Mouse (Mus musculus) lung, postnatal 0 days (tissue): ENCODE data around the gene Itpr1. TPM values are rescaled to one million over a fixed set of nuclear protein-coding genes. Genes with fewer than 3 reads are reported as not detected.

Experiments
- ATAC-seq: fragments of 200-750 bp; cut with Nextera tagmentation; 2 replicates; pipeline ENCODE4 v1.8.0; 2017; ENCODE audit warnings: moderate library complexity
- DNase-seq: peaks from one replicate; pipeline ENCODE4 v3.0.0-alpha.2; 2016; ENCODE audit warnings: low spot score
- H3K27ac ChIP-seq: fragments of 300-500 bp; sonication (generic); 2 replicates; pipeline ENCODE4 v1.5.1; 2014; ENCODE audit warnings: antibody characterized with exemption, mild to moderate bottlenecking, low read length, mixed read lengths
- H3K27me3 ChIP-seq: fragments of 300-500 bp; sonication (generic); replicated peaks from 2 replicates; pipeline ENCODE4 v1.6.1; 2014; ENCODE audit warnings: low read length, mixed read lengths; ENCODE audit not compliant: insufficient read depth
- H3K36me3 ChIP-seq: fragments of 300-500 bp; sonication (generic); 2 replicates; pipeline ENCODE4 v1.6.1; 2014; ENCODE audit warnings: low read length, mixed read lengths; ENCODE audit not compliant: insufficient read depth
- H3K4me1 ChIP-seq: fragments of 300-500 bp; sonication (generic); 2 replicates; pipeline ENCODE4 v1.6.1; 2014; ENCODE audit warnings: antibody characterized with exemption, low read depth, low read length, mixed read lengths; ENCODE audit not compliant: insufficient read depth
- H3K4me2 ChIP-seq: fragments of 300-500 bp; sonication (generic); replicated peaks from 2 replicates; pipeline ENCODE4 v1.6.1; 2014; ENCODE audit warnings: low read depth, mild to moderate bottlenecking, low read length, moderate library complexity, mixed read lengths
- H3K4me3 ChIP-seq: fragments of 300-500 bp; sonication (generic); 2 replicates; pipeline ENCODE4 v1.5.1; 2014; ENCODE audit warnings: low read depth, low read length
- H3K9ac ChIP-seq: fragments of 300-500 bp; sonication (generic); replicated peaks from 2 replicates; pipeline ENCODE4 v1.6.1; 2014; ENCODE audit warnings: low read depth, mild to moderate bottlenecking
- H3K9me3 ChIP-seq: fragments of 300-500 bp; sonication (generic); 2 replicates; pipeline ENCODE4 v1.6.1; 2016; ENCODE audit warnings: low read length, mixed read lengths
- CTCF ChIP-seq: IDR thresholded peaks from 2 replicates; pipeline ENCODE4 v1.5.1; 2016; ENCODE audit warnings: antibody characterized with exemption, mild to moderate bottlenecking
- EP300 ChIP-seq: IDR thresholded peaks from 2 replicates; pipeline ENCODE4 v1.6.1; 2016; ENCODE audit warnings: antibody characterized with exemption, mild to moderate bottlenecking, control low read depth
- WGBS: fragments of 180-500 bp; shearing (Covaris S2); extraction: QIAGEN DNeasy Blood & Tissue Kit; methylation state at CpG from one replicate; pipeline ENCODE4 v1.1.7; 2014; 5-methylcytosine and 5-hydroxymethylcytosine counted together
- polyA plus RNA-seq: library from polyadenylated mRNA; unstranded; fragments of >200 nt; fragmentation: Nextera tagmentation; extraction: Ambion mirVana; gene quantifications from 2 replicates; pipeline ENCODE4 v1.2.1, GENCODE M21; 2015

Gene Itpr1
- polyA plus RNA-seq, 1 experiment from 2014 or later = 9.2 TPM

- H3K9ac ChIP-seq = no peak overlapping the region
- no peak overlapping the region for H3K27ac ChIP-seq
- DNase-seq = no peak
- no peaks in the 10 kb centered on the region for H3K36me3 ChIP-seq
- no peak overlapping the region for H3K4me2 ChIP-seq
- peaks cover 8% of the 10 kb centered on the region; the same call in 1 of the 2 replicates for H3K4me1 ChIP-seq
- 90% methylated on average over 3 of the region's 3 CpGs for WGBS
- no peaks in the 10 kb centered on the region for H3K27me3 ChIP-seq
- no peak for TF ChIP-seq EP300
- no peak for TF ChIP-seq CTCF
- H3K4me3 ChIP-seq = no peak overlapping the region
- no peaks in the 10 kb centered on the region for H3K9me3 ChIP-seq
- no peak for ATAC-seq
Observed at GRCm38 (mm10) chr6:108529150-108529549, 316.3 kb downstream of the Itpr1 start.

GRCm38 (mm10) chr6:108530781-108531323 is 318.0 kb downstream of the Itpr1 start:
- H3K4me2 ChIP-seq = no peak overlapping the region
- ATAC-seq (no peak), DNase-seq (no peak)
- no peak overlapping the region for H3K4me3 ChIP-seq
- H3K27ac ChIP-seq = no peak overlapping the region
- H3K9ac ChIP-seq = no peak overlapping the region
- H3K9me3 ChIP-seq = no peaks in the 10 kb centered on the region
- H3K27me3 ChIP-seq = no peaks in the 10 kb centered on the region
- no peaks in the 10 kb centered on the region for H3K36me3 ChIP-seq
- H3K4me1 ChIP-seq = peaks cover 8% of the 10 kb centered on the region; the same call in 1 of the 2 replicates
- 41% methylated on average over 6 of the region's 6 CpGs for WGBS
- no peak for TF ChIP-seq EP300
- no peak for TF ChIP-seq CTCF

- H3K9me3 ChIP-seq = no peaks in the 10 kb centered on the region
- DNase-seq = peak; percentile 66
- no peaks in the 10 kb centered on the region for H3K27me3 ChIP-seq
- peak; percentile 27 for ATAC-seq
- H3K27ac ChIP-seq = peak overlapping the region; percentile 64
- H3K9ac ChIP-seq = no peak overlapping the region
- no peak overlapping the region for H3K4me3 ChIP-seq
- peaks cover 8% of the 10 kb centered on the region; the same call in 1 of the 2 replicates for H3K4me1 ChIP-seq
- WGBS = 27% methylated on average over 12 of the region's 12 CpGs
- no peak overlapping the region for H3K4me2 ChIP-seq
- TF ChIP-seq EP300 (peak; percentile 41), CTCF (0 out of 2 replicates have a peak, but pooled peaks have one; percentile 9)
- no peaks in the 10 kb centered on the region for H3K36me3 ChIP-seq
Observed at GRCm38 (mm10) chr6:108531324-108532311, 318.7 kb downstream of the Itpr1 start.

- ATAC-seq = no peak
- DNase-seq = peak; percentile 46
- no peak for TF ChIP-seq CTCF
- TF ChIP-seq EP300 = no peak
Observed at GRCm38 (mm10) chr6:108532486-108533179, 319.7 kb downstream of the Itpr1 start.

GRCm38 (mm10) chr6:108534139-108534538 is 321.2 kb downstream of the Itpr1 start:
- H3K4me3 ChIP-seq = no peak overlapping the region
- no peaks in the 10 kb centered on the region for H3K36me3 ChIP-seq
- H3K27ac ChIP-seq = no peak overlapping the region
- ATAC-seq (no peak), DNase-seq (no peak)
- H3K27me3 ChIP-seq = no peaks in the 10 kb centered on the region
- WGBS = 86% methylated on average over 5 of the region's 5 CpGs
- H3K4me1 ChIP-seq = peaks cover 8% of the 10 kb centered on the region; the same call in 1 of the 2 replicates
- no peak overlapping the region for H3K4me2 ChIP-seq
- H3K9ac ChIP-seq = no peak overlapping the region
- H3K9me3 ChIP-seq = no peaks in the 10 kb centered on the region
- TF ChIP-seq EP300 = no peak
- TF ChIP-seq CTCF = no peak

More at GRCm38 (mm10) chr6:108532486-108533179, 319.7 kb downstream of the Itpr1 start:
- H3K4me1 ChIP-seq = peaks cover 8% of the 10 kb centered on the region; the same call in 1 of the 2 replicates
- H3K4me3 ChIP-seq = no peak overlapping the region
- H3K4me2 ChIP-seq = no peak overlapping the region
- H3K27ac ChIP-seq = peak overlapping the region; percentile 64; the same call in 1 of the 2 replicates
- H3K36me3 ChIP-seq = no peaks in the 10 kb centered on the region
- H3K27me3 ChIP-seq = no peaks in the 10 kb centered on the region
- no peaks in the 10 kb centered on the region for H3K9me3 ChIP-seq
- WGBS = 52% methylated on average over 10 of the region's 10 CpGs
- no peak overlapping the region for H3K9ac ChIP-seq

GRCm38 (mm10) chr6:108534596-108534995 is 321.7 kb downstream of the Itpr1 start:
- no peak for ATAC-seq

More at GRCm38 (mm10) chr6:108534596-108534995, 321.7 kb downstream of the Itpr1 start:
- TF ChIP-seq EP300 (no peak), CTCF (no peak)
- no peaks in the 10 kb centered on the region for H3K36me3 ChIP-seq
- H3K4me2 ChIP-seq = no peak overlapping the region
- no peaks in the 10 kb centered on the region for H3K27me3 ChIP-seq
- no peaks in the 10 kb centered on the region for H3K9me3 ChIP-seq
- peaks cover 8% of the 10 kb centered on the region; the same call in 1 of the 2 replicates for H3K4me1 ChIP-seq
- no peak overlapping the region for H3K4me3 ChIP-seq
- H3K9ac ChIP-seq = no peak overlapping the region
- peak; percentile 43 for DNase-seq
- 61% methylated on average over 6 of the region's 6 CpGs for WGBS
- no peak overlapping the region for H3K27ac ChIP-seq
